Mouse (Mus musculus): ENCODE measurements at regions not wholly inside any gene's neighbourhood (a gene's known extent, or its start where the extent isn't known, plus 50 kb on each side); places are given as distances from the start of the nearest gene placed in this dataset.
"Not testable (repeated sequence)": the region's sequence is repeated elsewhere in the genome, so short reads cannot be mapped to it uniquely, and the experiment has no call there.

DNA sequence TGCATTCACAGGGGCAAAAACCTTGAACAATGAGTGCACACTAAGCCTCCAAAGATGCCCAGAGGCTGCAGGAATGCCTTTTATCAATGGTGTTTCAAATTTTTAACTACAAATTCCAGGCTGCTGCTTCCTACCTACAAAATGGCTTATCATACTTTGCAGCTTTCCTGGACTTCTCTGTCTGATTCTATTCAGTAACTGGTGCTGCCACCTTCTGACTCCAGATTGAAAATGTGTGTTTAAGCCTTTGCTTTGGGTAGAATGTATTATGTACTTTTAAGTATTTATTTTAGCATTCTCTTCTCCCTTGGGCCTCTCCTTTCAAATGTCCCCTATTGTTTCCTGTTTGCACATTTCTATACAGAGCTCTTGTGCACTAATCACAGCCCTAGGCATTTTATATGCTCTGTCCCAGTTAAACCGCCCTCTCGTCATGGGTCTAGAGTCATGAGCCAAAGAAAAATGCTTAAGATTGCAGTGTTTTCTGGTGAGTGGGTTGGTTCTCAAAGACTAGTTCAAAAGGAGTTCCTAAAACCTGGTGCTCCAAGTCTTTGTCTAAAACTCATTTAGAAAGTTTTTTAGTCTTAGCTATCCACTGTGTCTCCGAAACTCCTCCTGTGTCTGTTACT lies 472.3 kb upstream of the Dpp10 start:
- peak; percentile 13 for DNase-seq (ENCODE audit: low read depth, low spot score)

DNA sequence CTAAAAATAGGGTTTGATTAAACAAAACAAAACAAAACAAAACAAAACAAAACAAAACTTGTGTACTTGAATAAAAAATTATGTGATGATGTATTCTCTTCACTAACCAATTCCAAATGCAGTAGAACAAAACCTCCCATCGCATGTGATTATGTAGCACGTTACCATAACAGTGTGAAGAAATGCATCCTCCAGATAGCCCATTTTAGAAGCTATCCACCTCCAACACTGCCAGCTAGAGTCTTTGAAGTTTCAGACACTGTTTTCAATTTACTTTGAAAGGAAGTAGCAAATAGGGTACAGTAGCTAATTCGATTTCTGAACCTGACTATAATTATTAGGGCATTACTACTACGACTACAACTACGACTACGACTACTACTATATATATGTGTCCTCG lies 465.1 kb upstream of the Dpp10 start:
- DNase-seq (ENCODE audit: low read depth, low spot score), result no peak

DNA sequence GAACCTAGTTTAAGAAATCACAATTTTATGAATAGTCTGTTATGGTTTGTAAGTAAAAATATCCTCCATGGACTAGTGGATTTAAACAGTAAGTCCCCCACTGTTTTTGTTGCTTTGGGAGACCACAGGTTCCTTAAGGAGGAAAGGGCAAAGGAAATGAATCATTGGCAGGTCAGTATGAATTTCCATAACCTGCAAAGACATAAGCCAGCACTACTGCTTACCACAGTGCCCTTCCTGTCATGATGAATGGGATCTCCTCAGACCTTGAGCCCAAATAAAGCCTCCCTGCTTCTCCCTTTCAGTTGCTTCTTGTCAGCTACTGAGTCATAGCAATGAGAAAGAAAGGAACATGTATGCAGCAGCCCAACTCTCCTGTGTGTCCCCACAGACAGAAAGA lies 443.1 kb upstream of the Dpp10 start:
- no peak for DNase-seq (ENCODE audit: low read depth, low spot score)

DNA sequence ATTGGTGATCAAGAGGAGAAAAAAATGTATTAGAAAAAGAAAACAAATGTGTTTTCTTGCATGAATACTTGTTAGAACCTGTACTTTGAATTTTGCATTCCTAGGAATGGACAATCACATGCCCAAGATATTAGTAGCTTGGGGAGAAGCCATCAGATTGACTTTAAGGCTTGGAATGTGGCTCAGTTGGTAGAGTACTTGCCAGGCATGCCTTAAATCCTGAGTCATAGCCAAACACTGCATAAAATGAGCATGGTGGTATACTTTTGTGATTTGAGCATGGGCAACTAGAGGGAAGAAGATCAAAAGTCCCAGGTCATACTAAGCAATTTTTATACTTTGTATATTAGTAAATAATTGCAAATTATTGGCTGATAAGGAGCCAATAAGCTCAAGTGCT lies 442.6 kb upstream of the Dpp10 start:
- DNase-seq (ENCODE audit: low read depth, low spot score), result no peak

DNA sequence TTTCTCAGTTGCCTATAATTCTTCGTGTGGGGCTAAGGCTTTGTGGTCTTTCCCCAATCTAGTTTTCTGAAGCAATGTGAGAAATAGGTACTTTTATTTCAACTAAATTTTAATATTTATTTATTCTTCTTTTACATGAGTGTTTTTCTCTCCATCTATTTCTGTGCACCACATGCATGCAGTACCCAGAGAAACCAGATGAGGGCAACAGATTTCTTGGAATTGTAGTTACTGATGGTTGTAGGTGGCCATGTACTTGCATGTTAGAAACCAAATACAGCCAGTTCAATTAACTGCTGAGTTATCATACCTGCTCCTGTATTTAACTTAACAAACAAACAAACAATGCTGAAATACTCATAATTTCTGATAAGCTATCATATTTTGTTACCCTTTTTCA lies 404.8 kb upstream of the Dpp10 start:
- DNase-seq (ENCODE audit: low read depth, low spot score), result no peak

DNA sequence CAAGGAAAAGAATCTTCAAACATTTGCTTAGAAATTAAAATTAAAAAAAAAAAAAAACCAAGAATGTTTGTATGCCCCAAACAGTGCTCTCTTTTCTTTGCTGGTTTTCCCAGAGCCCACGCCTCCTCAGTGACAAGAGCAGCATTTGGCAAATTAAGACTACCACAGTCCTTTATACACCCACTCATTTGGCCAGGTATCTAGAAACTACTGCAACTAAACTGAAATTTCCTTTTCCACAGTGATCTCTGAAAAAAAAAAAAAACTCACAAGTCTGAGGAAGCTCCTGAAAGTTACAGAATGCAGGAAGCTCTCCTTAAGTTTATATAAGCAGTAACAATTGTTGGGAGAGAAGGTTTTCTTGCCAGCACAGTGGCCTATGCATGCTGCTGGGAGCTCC lies 394.2 kb upstream of the Dpp10 start:
- DNase-seq (ENCODE audit: low read depth, low spot score), result no peak

DNA sequence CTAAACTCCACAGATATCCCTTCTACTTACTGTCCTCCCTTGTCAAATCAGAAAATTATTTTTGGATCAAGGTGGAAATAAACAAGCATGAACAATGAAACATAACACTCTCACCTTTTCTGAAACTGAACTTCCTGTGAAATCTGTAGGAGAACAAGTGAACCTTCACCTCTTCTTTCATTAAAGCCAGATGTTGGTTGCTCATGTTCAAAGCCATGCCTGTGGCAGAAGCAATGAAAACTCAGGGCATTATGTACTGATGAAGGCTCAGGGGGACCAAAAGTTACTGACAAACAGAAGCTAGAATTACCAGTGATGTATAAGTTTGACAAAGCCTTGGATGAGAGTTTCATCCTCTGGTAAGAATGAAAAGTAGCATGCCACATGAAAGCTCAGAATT lies 390.5 kb upstream of the Dpp10 start:
- no peak for DNase-seq (ENCODE audit: low read depth, low spot score)

DNA sequence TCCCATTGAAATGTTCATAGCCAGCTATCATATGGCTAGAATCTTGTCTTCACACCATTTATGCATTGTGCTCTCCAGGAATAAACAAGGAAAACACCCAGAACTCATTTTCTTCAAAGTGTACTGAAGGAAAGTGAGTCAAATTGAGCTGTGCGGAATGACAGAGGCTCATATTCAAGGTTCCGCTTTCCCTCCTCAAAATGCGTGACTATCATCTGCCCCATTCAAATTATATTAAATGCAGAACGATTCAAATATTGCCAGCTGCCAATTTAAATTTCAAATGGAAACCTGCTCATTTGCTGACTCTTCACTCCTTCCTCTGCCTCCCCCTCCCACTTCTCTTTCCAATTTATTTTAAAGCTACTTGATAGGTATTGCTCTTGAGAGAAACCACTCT lies 384.2 kb upstream of the Dpp10 start:
- no peak for DNase-seq (ENCODE audit: low read depth, low spot score)

DNA sequence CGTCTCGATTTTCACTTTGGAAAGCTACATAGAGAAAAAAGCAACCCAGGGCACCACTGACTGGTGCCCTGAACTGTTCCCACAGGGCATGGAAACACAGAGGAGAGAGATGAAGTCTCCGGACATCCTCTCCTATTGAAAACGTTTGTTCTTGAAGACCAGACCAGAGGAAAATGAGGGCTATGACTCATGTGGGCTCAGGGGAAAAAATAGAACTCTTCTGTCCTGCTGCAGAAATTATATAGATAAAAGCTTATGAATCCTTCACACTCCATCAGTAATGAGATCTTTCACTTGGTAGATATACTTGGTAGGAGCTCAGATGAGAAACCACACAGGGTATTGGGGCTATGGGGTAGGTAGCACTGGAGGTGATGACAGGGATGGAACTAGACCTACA lies 371.4 kb upstream of the Dpp10 start:
- DNase-seq (ENCODE audit: low read depth, low spot score), result no peak

DNA sequence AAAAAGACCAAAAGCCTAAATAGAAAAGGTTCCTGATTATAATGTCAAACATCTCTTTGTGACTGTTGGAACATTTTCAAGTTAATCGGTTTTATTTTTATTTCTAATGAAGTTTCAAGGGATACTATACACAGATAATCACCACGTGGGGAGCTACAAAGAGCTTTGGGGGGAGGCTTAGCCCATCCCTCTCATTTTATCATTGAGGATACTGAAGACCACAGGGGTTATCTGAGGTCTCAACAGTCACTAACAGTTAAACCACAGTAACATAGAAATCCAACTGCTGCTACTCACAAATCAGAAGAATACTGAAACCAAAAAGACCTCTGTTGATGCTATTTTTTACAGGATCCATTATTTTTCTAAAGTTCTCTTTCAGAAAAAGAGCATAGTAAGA lies 364.9 kb upstream of the Dpp10 start:
- DNase-seq (ENCODE audit: low read depth, low spot score), result no peak

DNA sequence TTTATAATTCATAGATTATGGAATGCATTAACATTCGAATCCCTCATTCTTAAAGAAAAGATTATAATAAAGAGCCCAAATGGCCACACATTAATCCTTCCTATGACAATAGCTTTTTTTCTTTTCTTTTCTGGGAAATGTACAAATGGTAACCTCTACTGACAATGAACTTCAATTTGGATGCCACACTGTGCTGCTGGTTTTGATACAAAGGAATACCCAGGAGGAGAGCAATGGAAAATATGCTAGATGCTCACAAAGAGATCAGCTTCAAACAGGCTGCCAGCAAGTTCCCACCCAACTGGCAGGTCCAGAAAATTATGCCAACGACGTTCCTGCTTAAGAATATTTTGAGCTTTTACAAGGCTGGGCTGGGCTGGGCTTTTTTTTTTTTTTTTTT lies 364.4 kb upstream of the Dpp10 start:
- no peak for DNase-seq (ENCODE audit: low read depth, low spot score)

DNA sequence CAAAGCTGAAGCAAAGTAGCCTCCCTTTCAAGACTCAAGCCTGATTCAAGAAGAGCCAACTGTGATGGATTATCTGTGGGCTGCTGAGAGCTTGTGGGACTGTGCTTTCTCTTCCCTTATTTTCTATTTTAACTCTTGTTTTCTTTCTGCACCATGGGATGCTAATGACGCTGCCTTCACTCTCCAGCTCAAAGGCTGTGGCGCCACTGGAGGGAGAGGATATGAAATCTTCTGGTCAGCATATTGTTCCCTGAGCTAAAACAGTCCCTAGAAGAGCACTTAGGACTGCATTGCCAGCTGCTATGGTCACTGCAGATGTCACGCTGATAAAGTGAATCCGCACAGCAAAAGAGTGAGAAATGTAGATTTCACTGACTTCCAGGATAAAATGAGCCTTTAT lies 324.2 kb upstream of the Dpp10 start:
- DNase-seq (ENCODE audit: low read depth, low spot score), result no peak

DNA sequence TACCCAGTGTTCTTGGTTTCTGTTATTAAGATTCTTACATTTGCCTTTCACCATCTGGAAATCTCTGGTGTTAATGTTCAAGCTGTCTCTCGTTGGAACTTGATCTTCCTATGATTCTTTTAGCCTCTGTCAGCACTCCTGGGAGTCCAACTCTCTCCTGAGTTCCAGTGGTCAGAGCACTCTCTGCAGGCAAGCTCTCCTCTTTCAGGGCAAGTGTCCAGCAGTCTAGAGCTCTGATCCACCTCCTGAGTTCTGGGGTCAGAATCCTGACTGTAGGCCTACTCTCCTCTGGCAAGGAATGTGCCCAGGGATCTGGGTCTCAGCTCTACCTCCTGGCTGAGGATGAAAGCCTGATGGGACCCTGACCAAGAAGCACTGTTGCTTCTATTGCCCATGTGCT lies 303.1 kb upstream of the Dpp10 start:
- DNase-seq (ENCODE audit: low read depth, low spot score), result not testable (repeated sequence)

DNA sequence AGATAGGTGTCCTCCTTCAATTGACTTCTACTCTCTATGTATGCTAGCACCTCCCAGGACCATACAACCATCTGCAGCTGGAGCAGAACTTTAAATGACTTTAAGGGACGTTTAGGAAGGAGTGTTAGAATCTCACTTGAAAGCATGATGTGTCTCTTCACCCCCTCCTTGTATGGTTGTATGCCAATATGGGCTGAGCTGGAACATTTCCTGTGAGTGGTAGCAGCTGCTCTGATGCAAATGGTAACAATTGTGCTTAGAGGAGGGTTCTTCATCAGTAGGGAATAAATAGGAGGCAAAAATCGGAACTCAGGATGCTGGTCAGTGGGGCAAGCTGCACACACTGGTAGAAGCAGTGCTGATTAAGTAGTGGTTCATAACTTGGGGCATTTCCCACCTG lies 294.1 kb upstream of the Dpp10 start:
- no peak for DNase-seq (ENCODE audit: low read depth, low spot score)

DNA sequence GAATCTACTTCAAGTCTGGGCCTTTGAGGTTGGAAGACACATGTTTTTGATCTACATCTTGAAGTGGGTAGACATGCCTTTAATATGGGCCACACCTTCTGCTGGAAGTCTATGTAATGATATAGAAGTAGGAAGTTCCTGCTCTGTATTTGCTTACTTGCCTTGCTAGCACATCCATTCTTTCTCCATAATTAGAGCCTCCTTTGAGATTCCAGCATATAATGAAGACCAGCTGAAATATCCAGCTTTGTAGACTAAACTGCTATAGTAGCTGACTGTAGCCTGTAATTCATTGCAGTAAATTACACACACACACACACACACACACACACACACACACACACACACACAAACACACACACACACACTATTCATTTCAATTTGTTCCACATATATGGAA lies 293.3 kb upstream of the Dpp10 start:
- DNase-seq (ENCODE audit: low read depth, low spot score), result no peak

DNA sequence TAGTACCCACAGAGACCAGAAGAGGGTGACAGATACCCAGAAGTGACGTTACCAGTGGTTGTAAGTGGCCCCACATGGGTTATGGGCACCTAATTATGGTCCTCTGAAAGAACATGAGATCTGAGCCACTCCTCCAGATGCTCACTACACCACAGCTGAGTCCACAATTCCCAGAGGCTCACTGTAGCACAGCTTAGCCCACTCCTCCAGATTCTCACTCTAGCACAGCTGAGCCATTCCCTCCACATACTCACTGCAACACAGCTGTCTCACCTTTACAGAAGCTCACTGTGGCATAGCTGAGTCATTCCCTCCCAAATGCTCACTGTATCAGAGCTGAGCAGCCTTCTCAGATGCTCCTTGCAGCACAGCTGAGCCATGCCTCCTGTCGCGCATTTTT lies 286.9 kb upstream of the Dpp10 start:
- no peak for DNase-seq (ENCODE audit: low read depth, low spot score)

Measured in retina, adult 2 months (tissue).